Mouse (Mus musculus): ENCODE measurements around the gene Egr2.

GRCm38 (mm10) chr10:67497144-67497892, 38.0 kb upstream of the Egr2 start:
- TF ChIP-seq CTCF (IDR thresholded peaks at IDR 0.05; ENCODE audit: low read depth, low read length) (no peak), POLR2A (IDR thresholded peaks at IDR 0.05; ENCODE audit: borderline replicate concordance, low read depth, low read length) (no peak)
